Mouse (Mus musculus): ENCODE measurements around the gene Mkrn2.
"Not testable (repeated sequence)": the region's sequence is repeated elsewhere in the genome, so short reads cannot be mapped to it uniquely, and the experiment has no call there.

Mkrn2 gene

DNA sequence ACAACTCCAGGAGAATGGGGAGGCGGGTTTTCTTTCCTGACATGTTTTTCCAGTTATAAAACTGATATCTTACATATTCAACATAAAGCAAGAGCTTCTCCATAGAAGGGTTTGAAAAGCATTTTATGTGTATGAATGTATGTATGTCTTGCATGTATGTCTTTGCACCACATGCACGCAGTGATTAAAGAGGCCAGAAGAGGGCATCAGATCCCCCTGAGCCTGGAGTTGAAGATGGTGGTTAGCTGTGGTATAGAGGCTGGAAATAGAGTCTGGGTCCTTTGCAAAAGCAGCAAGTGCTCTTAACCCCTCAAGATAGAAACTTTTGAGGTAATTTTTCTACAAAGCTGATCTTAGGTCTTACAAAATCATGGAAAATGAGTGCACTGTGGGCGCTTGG lies 7.4 kb downstream of the Mkrn2 start:
- peak; percentile 49 for DNase-seq

DNA sequence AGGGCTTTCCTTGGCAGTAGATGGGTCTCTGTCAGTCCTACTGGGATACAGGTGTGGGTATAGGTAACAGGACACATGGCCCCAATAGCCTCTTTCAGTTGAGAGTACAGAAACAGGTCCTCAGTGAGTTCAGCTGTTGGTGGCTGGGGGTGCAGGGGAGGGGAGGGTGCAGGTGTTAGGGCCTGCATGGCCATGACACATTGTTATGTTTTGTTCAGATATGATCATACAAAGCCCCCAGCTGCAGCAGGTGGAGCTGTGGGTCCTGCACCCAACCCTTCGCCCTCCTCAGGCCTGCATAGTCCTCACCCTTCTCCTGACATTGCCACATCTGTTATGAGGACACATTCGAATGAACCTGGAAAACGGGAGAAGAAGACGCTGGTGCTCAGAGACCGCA lies 8.6 kb downstream of the Mkrn2 start:
- DNase-seq = no peak

- DNase-seq = no peak
Observed at GRCm38 (mm10) chr6:115613793-115614192, 12.1 kb downstream of the Mkrn2 start.

- DNase-seq = no peak
Observed at GRCm38 (mm10) chr6:115615983-115616382, 14.3 kb downstream of the Mkrn2 start.

DNA sequence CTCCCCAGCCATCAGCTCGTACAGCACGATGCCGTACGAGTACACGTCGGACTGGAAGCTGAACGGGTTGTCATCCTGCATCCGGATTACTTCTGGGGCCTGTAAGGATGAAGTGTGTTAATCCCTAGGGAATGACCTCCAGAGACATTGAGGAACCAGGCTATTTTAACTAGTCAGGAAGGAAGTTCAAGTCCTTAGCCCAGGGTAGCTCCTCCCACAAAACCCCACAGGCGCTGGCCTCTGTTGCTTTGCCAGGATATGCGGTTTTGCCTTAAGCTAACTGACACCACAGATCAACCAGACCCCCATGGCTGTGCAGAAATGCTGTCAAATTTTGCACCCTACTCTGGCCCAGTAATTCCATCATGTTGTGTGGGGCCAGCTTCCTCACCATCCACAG lies 18.1 kb downstream of the Mkrn2 start:
- no peak for DNase-seq

GRCm38 (mm10) chr6:115620942-115621341 lies 19.2 kb downstream of the Mkrn2 start:
- no peak for DNase-seq

GRCm38 (mm10) chr6:115626121-115626520 lies 24.4 kb downstream of the Mkrn2 start:
- DNase-seq = no peak

GRCm38 (mm10) chr6:115631056-115631795 lies 29.5 kb downstream of the Mkrn2 start:
- DNase-seq = no peak

- DNase-seq = no peak
Observed at GRCm38 (mm10) chr6:115634015-115634414, 32.3 kb downstream of the Mkrn2 start.

DNA sequence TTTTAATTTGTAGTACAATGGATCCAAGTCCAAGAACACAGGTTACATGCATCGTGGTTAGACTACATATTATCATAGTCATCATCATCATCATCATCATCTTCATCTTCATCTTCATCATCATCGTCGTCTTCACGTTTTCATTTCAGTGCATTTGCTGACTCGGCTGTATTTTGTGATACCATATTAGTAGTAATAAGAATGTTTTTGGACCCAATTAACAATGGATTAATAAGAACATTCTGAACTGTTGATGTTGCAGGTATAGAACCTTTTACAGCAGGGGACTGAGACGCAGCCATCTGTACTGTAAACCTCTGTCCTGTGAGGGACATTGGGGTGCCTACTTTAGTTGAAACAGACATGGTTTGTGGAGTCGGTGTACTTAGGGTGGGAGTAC lies 36.5 kb downstream of the Mkrn2 start:
- DNase-seq = not testable (repeated sequence)

GRCm38 (mm10) chr6:115643315-115643714 lies 41.6 kb downstream of the Mkrn2 start:
- DNase-seq = no peak

- no peak for DNase-seq
Observed at GRCm38 (mm10) chr6:115649792-115650365, 48.2 kb downstream of the Mkrn2 start.

GRCm38 (mm10) chr6:115650476-115651427 lies 49.0 kb downstream of the Mkrn2 start:
- DNase-seq = no peak

GRCm38 (mm10) chr6:115651719-115652118 lies 50.0 kb downstream of the Mkrn2 start:
- DNase-seq = no peak

DNA sequence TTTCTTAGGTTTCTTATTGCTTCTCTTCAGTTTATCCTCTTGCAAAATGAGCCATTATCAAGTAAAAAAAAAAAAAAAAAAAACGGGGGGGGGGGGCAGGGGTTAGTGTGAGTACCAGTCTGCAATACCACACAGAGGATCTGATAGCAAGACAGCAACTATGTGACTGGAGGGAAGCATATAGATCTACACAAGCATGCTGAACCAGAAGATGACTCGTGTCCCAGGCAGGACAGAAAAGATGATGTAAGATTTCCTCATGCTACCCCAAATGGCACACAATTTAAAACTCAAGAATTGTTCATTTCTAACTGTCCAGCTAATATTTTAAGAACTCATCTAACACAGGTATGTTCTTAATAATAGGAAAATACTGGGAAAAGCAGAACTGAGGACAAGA lies 52.2 kb downstream of the Mkrn2 start:
- DNase-seq = no peak

GRCm38 (mm10) chr6:115658802-115659201 lies 57.1 kb downstream of the Mkrn2 start:
- DNase-seq = peak; percentile 62

DNA sequence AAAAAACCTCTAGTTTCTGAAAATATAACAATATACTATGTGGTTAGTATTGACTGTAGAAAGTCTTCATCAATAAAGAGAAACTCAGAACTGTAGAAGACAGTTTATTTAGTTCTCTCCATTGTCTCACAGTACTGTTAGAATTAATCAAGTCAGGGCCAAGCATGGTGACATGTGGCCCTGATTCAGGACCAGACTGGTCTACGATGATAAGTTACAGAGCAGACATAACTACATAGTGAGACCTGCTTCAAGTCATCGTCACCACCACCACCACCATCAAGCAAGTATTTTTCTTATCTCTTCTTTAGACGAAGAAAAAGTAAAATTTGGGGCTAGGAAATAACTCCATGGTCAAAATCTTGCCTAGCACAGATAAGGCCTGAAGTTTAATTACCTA lies 62.6 kb downstream of the Mkrn2 start:
- no peak for DNase-seq

GRCm38 (mm10) chr6:115666641-115667040 lies 64.9 kb downstream of the Mkrn2 start:
- DNase-seq = no peak

Data from retina, postnatal 1 day (tissue).